Mouse (Mus musculus): ENCODE measurements around the gene Ipo8. TPM values are rescaled to one million over a fixed set of nuclear protein-coding genes. Genes with fewer than 3 reads are reported as not detected.

Ipo8 gene
- polyA plus RNA-seq, 1 experiment from 2014 or later, result 15.9 TPM

DNA sequence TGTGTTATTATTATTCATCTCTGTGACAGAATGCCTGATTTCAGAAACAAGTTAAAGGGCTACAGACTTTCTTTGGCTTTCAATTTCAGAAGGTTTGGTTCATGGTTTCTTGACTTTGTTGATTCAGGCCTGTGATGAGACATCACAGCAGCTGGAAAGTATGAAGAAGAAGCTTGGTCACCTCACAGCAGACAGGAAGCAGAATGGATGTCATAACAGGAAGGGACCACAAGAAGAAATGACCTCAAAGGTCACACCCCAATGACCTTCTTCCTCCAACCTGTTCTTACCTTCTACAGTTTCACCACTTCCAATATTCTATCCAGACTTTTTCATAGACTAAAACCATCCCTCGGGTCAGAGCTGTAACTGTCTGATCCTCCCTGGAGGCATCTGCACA lies 94.9 kb downstream of the Ipo8 start:
- no peak overlapping the region for H3K4me2 ChIP-seq (ENCODE audit: low read length)
- no peaks in the 10 kb centered on the region for H3K27me3 ChIP-seq (ENCODE audit: control insufficient read depth, insufficient read depth, low read length)
- peaks cover 4% of the 10 kb centered on the region; the same call in 1 of the 2 replicates for H3K4me1 ChIP-seq (ENCODE audit: control insufficient read depth, insufficient read depth, low read length)
- WGBS, result 94% methylated on average over 1 of the region's 1 CpGs
- no peak overlapping the region for H3K4me3 ChIP-seq (replicated peaks; ENCODE audit: low read depth, low read length)
- ATAC-seq (ENCODE audit: low FRiP score, low TSS enrichment), result no peak
- DNase-seq, result no peak
- H3K9me3 ChIP-seq (ENCODE audit: control insufficient read depth, low read length), result no peaks in the 10 kb centered on the region
- H3K27ac ChIP-seq (replicated peaks; ENCODE audit: low read depth, low read length), result no peak overlapping the region
- H3K9ac ChIP-seq (replicated peaks; ENCODE audit: low read length), result no peak overlapping the region
- no peaks in the 10 kb centered on the region for H3K36me3 ChIP-seq (ENCODE audit: control insufficient read depth, insufficient read depth, low read length)

DNA sequence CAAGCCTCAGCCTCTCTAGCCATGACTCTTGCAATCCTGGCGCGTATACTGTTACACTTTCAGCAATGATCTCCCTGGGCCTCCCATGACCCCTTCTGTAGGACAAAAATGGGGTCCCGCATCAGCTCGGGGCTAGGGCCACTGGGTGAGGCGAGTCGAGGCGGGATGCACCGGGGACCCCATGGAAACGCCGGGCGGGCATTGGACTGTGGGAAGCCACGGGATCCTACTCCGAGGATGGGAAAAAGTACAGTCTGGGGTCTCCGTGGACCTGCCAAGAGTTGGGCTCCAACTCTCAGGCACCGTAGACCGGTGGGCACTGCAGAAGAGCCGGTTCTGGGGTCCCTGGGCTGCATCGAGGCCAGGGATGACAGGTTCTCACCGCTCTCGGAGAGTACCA lies 97.3 kb downstream of the Ipo8 start:
- 94% methylated on average over 20 of the region's 20 CpGs for WGBS
- H3K27ac ChIP-seq (replicated peaks; ENCODE audit: low read depth, low read length), result no peak overlapping the region
- no peaks in the 10 kb centered on the region for H3K36me3 ChIP-seq (ENCODE audit: control insufficient read depth, insufficient read depth, low read length)
- no peak for DNase-seq
- H3K27me3 ChIP-seq (ENCODE audit: control insufficient read depth, insufficient read depth, low read length), result no peaks in the 10 kb centered on the region
- H3K4me3 ChIP-seq (replicated peaks; ENCODE audit: low read depth, low read length), result no peak overlapping the region
- H3K9ac ChIP-seq (replicated peaks; ENCODE audit: low read length), result no peak overlapping the region
- H3K4me2 ChIP-seq (ENCODE audit: low read length), result no peak overlapping the region
- no peaks in the 10 kb centered on the region for H3K9me3 ChIP-seq (ENCODE audit: control insufficient read depth, low read length)
- ATAC-seq (ENCODE audit: low FRiP score, low TSS enrichment), result no peak
- no peaks in the 10 kb centered on the region for H3K4me1 ChIP-seq (ENCODE audit: control insufficient read depth, insufficient read depth, low read length)

DNA sequence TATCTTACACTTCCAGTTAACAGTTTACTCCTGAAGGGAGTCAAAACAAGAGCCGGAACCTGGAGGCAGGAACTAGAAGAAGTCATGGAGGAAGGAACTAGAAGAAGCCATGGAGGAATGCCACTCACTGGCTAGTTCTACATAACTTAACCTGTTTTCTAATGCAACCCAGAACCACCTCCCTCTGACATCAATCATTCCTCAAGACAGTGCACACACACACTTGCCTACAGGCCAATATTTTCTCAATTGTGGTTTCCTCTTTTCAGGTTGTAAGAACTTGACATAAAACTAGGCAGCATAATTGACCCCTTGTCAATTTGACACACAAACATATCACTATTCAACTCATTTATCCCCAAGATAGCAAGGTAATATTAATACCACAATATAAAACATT lies 98.3 kb downstream of the Ipo8 start:
- Histone ChIP-seq H3K36me3 (ENCODE audit: control insufficient read depth, insufficient read depth, low read length) (no peaks in the 10 kb centered on the region), H3K27me3 (ENCODE audit: control insufficient read depth, insufficient read depth, low read length) (no peaks in the 10 kb centered on the region), H3K27ac (replicated peaks; ENCODE audit: low read depth, low read length) (no peak overlapping the region), H3K4me1 (ENCODE audit: control insufficient read depth, insufficient read depth, low read length) (no peaks in the 10 kb centered on the region), H3K9ac (replicated peaks; ENCODE audit: low read length) (no peak overlapping the region), H3K4me2 (ENCODE audit: low read length) (no peak overlapping the region), H3K4me3 (replicated peaks; ENCODE audit: low read depth, low read length) (no peak overlapping the region), H3K9me3 (ENCODE audit: control insufficient read depth, low read length) (no peaks in the 10 kb centered on the region)
- 100% methylated on average over 1 of the region's 1 CpGs for WGBS
- DNase-seq (no peak), ATAC-seq (ENCODE audit: low FRiP score, low TSS enrichment) (no peak)

DNA sequence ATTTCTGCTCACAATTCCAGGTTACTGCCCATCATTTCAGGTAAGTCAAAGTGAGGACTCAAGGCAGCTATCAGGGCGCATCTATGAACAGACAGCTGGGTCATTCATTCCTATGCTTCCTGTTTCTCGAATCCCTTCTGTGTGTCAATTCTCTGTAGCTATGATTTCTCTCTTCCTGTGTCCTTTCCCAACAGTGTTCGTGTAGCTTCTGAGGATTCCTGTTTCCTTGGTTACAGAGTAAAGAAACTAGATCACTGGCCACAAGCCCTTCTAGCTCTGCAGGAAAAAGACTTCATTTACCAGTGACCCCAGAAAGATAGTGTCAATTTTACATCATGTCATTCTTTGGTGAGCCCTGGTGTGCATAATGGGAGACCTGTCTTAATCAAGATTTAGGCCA lies 102.7 kb downstream of the Ipo8 start:
- WGBS, result 70% methylated on average over 3 of the region's 3 CpGs
- no peaks in the 10 kb centered on the region for H3K4me1 ChIP-seq (ENCODE audit: control insufficient read depth, insufficient read depth, low read length)
- DNase-seq (peak; percentile 7), ATAC-seq (ENCODE audit: low FRiP score, low TSS enrichment) (no peak)
- H3K27me3 ChIP-seq (ENCODE audit: control insufficient read depth, insufficient read depth, low read length), result no peaks in the 10 kb centered on the region
- H3K27ac ChIP-seq (replicated peaks; ENCODE audit: low read depth, low read length), result no peak overlapping the region
- H3K9me3 ChIP-seq (ENCODE audit: control insufficient read depth, low read length), result no peaks in the 10 kb centered on the region
- H3K4me3 ChIP-seq (replicated peaks; ENCODE audit: low read depth, low read length), result no peak overlapping the region
- no peaks in the 10 kb centered on the region for H3K36me3 ChIP-seq (ENCODE audit: control insufficient read depth, insufficient read depth, low read length)
- no peak overlapping the region for H3K4me2 ChIP-seq (ENCODE audit: low read length)
- no peak overlapping the region for H3K9ac ChIP-seq (replicated peaks; ENCODE audit: low read length)

DNA sequence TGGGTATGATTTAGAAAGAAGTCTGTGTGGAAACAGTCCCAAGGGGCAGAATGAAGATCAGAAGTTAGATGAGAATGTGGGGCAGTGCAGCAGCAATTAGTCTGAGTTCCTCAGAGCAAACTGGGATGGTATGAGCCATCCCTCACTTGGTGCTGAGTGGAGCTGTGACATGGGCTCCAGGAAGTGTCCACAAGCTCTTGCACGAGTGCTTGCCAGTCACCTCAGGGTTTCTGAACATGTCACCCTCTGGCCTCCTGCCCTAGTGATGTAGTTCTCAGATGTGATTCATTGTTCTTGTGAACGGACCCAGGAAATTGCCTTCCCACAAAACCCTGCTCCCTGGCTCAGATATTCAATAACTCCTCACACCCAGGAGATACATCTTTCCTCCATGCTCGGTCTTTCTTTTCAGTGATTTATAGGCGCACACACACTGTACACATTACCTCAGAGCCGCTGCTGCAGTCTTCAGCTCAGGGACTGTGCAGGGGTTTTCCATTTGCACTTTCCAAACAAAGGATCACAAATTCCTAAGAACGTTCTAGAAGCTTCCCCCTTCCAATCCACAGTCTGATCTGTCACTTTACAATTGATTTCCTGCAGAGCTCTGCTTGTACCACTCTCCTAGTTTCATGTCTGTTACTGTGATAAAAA lies 103.3 kb downstream of the Ipo8 start:
- Histone ChIP-seq H3K9me3 (ENCODE audit: control insufficient read depth, low read length) (no peaks in the 10 kb centered on the region), H3K4me2 (ENCODE audit: low read length) (no peak overlapping the region), H3K27me3 (ENCODE audit: control insufficient read depth, insufficient read depth, low read length) (no peaks in the 10 kb centered on the region), H3K4me3 (replicated peaks; ENCODE audit: low read depth, low read length) (no peak overlapping the region), H3K27ac (replicated peaks; ENCODE audit: low read depth, low read length) (no peak overlapping the region), H3K4me1 (ENCODE audit: control insufficient read depth, insufficient read depth, low read length) (no peaks in the 10 kb centered on the region), H3K36me3 (ENCODE audit: control insufficient read depth, insufficient read depth, low read length) (no peaks in the 10 kb centered on the region), H3K9ac (replicated peaks; ENCODE audit: low read length) (no peak overlapping the region)
- ATAC-seq (ENCODE audit: low FRiP score, low TSS enrichment) (no peak), DNase-seq (no peak)
- 68% methylated on average over 6 of the region's 6 CpGs for WGBS

DNA sequence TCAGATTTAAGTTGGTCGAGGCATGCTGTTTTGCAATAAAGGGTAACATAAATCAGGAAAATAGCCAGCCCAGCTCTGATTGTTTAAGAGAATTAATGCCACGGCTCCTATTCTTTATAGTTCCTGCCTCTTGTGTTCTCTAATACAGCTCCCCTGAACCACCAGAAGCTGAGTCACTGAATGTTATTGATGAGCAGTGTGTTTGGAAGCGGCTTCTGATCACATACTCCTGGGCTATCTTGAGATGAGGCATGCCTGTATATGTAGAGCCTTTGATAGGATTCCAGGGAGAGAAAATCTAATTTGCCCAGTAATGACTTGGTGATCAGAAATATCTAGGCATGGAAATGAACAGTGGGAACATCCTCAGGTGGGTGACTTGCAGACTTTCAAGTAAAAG lies 106.8 kb downstream of the Ipo8 start:
- Histone ChIP-seq H3K27me3 (ENCODE audit: control insufficient read depth, insufficient read depth, low read length) (no peaks in the 10 kb centered on the region), H3K9me3 (ENCODE audit: control insufficient read depth, low read length) (no peaks in the 10 kb centered on the region), H3K4me2 (ENCODE audit: low read length) (no peak overlapping the region), H3K4me3 (replicated peaks; ENCODE audit: low read depth, low read length) (no peak overlapping the region), H3K9ac (replicated peaks; ENCODE audit: low read length) (no peak overlapping the region), H3K36me3 (ENCODE audit: control insufficient read depth, insufficient read depth, low read length) (no peaks in the 10 kb centered on the region), H3K4me1 (ENCODE audit: control insufficient read depth, insufficient read depth, low read length) (no peaks in the 10 kb centered on the region), H3K27ac (replicated peaks; ENCODE audit: low read depth, low read length) (no peak overlapping the region)
- WGBS, result 60% methylated on average over 3 of the region's 3 CpGs
- no peak for ATAC-seq (ENCODE audit: low FRiP score, low TSS enrichment)
- DNase-seq, result no peak

Other genes starting within 250 kb of the Ipo8 start
- 8.7 and 11.8 TPM in 2 replicates for gene Caprin2, start 64.8 kb upstream of the Ipo8 start, polyA plus RNA-seq (2014; fragmentation: Nextera tagmentation; extraction: Ambion mirVana)
- 60.5 and 89.8 TPM in 2 replicates for gene Sinhcaf, start 115.0 kb upstream of the Ipo8 start, polyA plus RNA-seq (2014; fragmentation: Nextera tagmentation; extraction: Ambion mirVana)